Mouse (Mus musculus) embryonic fibroblast, embryonic 13.5 days (primary cell): ENCODE data around the gene Herc3.
A peak's percentile ranks its signal among the peaks of the same experiment; 100 is the strongest.

Experiments used
- CTCF ChIP-seq: IDR thresholded peaks from 2 replicates; pipeline ENCODE4 v1.5.1; 2011; ENCODE audit warnings: mild to moderate bottlenecking, control low read depth, low read length, moderate library complexity, borderline replicate concordance; ENCODE audit not compliant: insufficient read depth
- POLR2A ChIP-seq: IDR thresholded peaks from 2 replicates; pipeline ENCODE4 v1.6.1; 2011; ENCODE audit warnings: low read depth, mild to moderate bottlenecking, control low read depth, low read length, moderate library complexity

GRCm38 (mm10) chr6:58831232-58832009, at the start of gene Herc3:
- no peak for TF ChIP-seq CTCF
- peak; percentile 57 for TF ChIP-seq POLR2A
